Mouse (Mus musculus): Measurements from ENCODE around the gene Tmem185b.

DNA sequence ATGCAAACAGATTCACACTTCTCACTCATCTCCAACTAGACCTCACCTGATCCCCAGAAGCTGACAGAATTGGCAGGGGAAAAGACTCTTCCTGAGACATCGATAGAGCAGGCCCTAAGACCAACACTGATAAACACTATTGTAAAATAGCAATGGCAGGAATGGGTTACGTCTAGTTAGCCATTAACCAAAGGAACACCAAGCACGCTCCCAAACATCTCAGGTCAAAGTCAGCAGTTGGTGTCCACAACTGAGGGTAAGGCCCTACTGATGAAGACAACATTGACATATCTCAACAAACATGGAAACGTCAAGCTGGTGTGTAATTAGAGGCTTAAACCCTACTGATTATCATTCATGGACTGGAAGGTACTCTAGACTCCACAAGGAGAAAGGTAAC is 39.6 kb downstream of the Tmem185b start:
- TF ChIP-seq CTCF (IDR thresholded peaks at IDR 0.05; ENCODE audit: extremely low read depth, insufficient read length, insufficient replicate concordance, low read depth, low read length) = no peak
- no peak for TF ChIP-seq POLR2A (IDR thresholded peaks at IDR 0.05; ENCODE audit: low read depth, low read length)
